Mouse (Mus musculus) CD4-positive, CD25-positive, alpha-beta regulatory T cell, adult 9 weeks (primary cell): ENCODE measurements around the gene Sgcb. TPM values are rescaled to one million over a fixed set of nuclear protein-coding genes. Genes with fewer than 3 reads are reported as not detected.

Experiments used
- polyA plus RNA-seq: library from polyadenylated mRNA; unstranded; fragments of 100-300 nt; shearing (Covaris generic); gene quantifications from one replicate; pipeline ENCODE4 v1.2.1, GENCODE M21; 2017

The Sgcb gene
- polyA plus RNA-seq, result 12.4 TPM

GRCm38 (mm10) chr5:73647261-73647900 is at the start of gene Sgcb:
TSS of gene Sgcb (minus strand) at chr5:73647790.

GRCm38 (mm10) chr5:73651061-73651854 is 3.7 kb upstream of the Sgcb start, which contains the start of gene Spata18:
TSS of gene Spata18 (plus strand) at chr5:73651379.

DNA sequence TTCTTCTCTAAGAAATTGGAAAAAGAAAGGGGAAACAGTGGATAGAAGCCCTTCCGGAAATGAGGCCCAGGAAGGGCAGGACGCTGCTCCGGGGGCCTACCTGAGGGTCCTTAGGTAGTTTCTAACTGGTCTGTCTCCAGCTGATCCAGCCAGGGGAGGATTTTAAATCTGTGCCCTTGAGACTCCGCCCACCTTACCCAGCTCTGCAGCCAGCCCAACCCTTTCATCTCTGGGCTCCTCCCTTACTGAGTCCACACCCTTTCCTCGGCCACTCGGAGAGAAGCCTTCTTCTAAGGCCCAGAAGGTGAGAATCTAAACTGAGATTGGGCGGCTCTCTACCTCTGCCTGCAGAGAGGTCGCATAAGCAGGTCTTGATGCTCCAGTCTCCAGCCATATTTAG is 15.3 kb downstream of the Sgcb start, which contains the start of gene Lrrc66:
Gene Lrrc66 (minus strand): TSS at position 236 of the 400 bp plus-strand sequence.

Other genes starting within 250 kb of the Sgcb start
- gene Cwh43, start 241.7 kb downstream of the Sgcb start, polyA plus RNA-seq, result not detected
- gene Dcun1d4, start 166.8 kb downstream of the Sgcb start, polyA plus RNA-seq, result 21.7 TPM
- 1.1 TPM for gene Lrrc66, start 15.3 kb downstream of the Sgcb start, polyA plus RNA-seq
- gene Spata18, start 3.6 kb upstream of the Sgcb start, polyA plus RNA-seq, result not detected